In genomic region chr4:137014124-137014523, GRCm38 (mm10) we compare ENCODE assay signal across 17 mouse cellular contexts. TPM values are rescaled to one million over a fixed set of nuclear protein-coding genes. Genes with fewer than 3 reads are reported as not detected.
"Had no signal": no experiment of that assay in that cellular context is flagged by ENCODE, and none has a peak within 500 bp of the region (broad histone marks: within the 10 kb centered on the region; RNA-seq: fewer than 3 reads in every experiment).

No protein-coding gene starts in this region.

- H3K4me2 ChIP-seq: neural tube, embryonic 12.5 days; neural tube, embryonic 13.5 days; neural tube, embryonic 15.5 days; stomach, embryonic 15.5 days had no signal

- H3K9me3 ChIP-seq: neural tube, embryonic 12.5 days; neural tube, embryonic 13.5 days; neural tube, embryonic 15.5 days; stomach, embryonic 15.5 days had no signal

- H3K27me3 ChIP-seq: neural tube, embryonic 12.5 days; neural tube, embryonic 13.5 days; neural tube, embryonic 15.5 days; stomach, embryonic 15.5 days had no signal

- H3K27ac ChIP-seq: neural tube, embryonic 12.5 days; neural tube, embryonic 13.5 days; neural tube, embryonic 15.5 days; stomach, embryonic 15.5 days had no signal

- H3K36me3 ChIP-seq: neural tube, embryonic 12.5 days had no signal

- H3K4me3 ChIP-seq: neural tube, embryonic 12.5 days; neural tube, embryonic 13.5 days; neural tube, embryonic 15.5 days; stomach, embryonic 15.5 days had no signal

- H3K4me1 ChIP-seq: neural tube, embryonic 12.5 days; stomach, embryonic 15.5 days had no signal

- H3K9ac ChIP-seq: neural tube, embryonic 12.5 days; neural tube, embryonic 13.5 days; neural tube, embryonic 15.5 days; stomach, embryonic 15.5 days had no signal

- DNase-seq: retina, postnatal 1 day; right cerebral cortex, adult 18-20 months; right cerebral cortex, postnatal 14 days; right cerebral cortex, postnatal 25 days; right cerebral cortex, postnatal 4 days; spleen, adult 18-20 months; thymus, adult 18-20 months; thymus, adult 2 months; thymus, postnatal 14 days; thymus, postnatal 25 days; thymus, postnatal 36 days; thymus, postnatal 4 days had no signal

RNA-seq across cellular contexts. Expression of gene Epha8, which starts 57.5 kb away (rescaled TPM):
- total RNA-seq: neutrophil, adult 5-6 weeks had no signal
